Mouse (Mus musculus) activated CD4-positive, CD25-positive, alpha-beta regulatory T cell, adult 4 months (primary cell): Measurements from ENCODE around the gene Sobp. TPM values are rescaled to one million over a fixed set of nuclear protein-coding genes. Genes with fewer than 3 reads are reported as not detected.
A peak's percentile ranks its signal among the peaks of the same experiment; 100 is the strongest.

ENCODE experiments used
- ATAC-seq: one replicate; pipeline ENCODE4 v1.8.0; 2017
- polyA plus RNA-seq, 2 experiments: library from polyadenylated mRNA; unstranded; fragments of 100-300 nt; shearing (Covaris generic); gene quantifications; one replicate each; pipeline ENCODE4 v1.2.1; 2017

Gene Sobp
- not detected for polyA plus RNA-seq

GRCm38 (mm10) chr10:43174326-43175155 is at the start of gene Sobp, which contains the start of gene 9030612E09Rik:
Gene Sobp (minus strand): TSS chr10:43174530.
Gene 9030612E09Rik (plus strand): TSS chr10:43174704.
- no peak for ATAC-seq

- ATAC-seq: no peak
Observed at GRCm38 (mm10) chr10:43223391-43223790, 49.1 kb upstream of the Sobp start.

- peak; percentile 9 for ATAC-seq
Observed at GRCm38 (mm10) chr10:43221659-43222058, 47.3 kb upstream of the Sobp start.

GRCm38 (mm10) chr10:43220910-43221625 is 46.7 kb upstream of the Sobp start, which contains the start of gene Pdss2:
Gene Pdss2 (plus strand): TSS chr10:43221486.
- peak; percentile 94 for ATAC-seq

- ATAC-seq: no peak
Observed at GRCm38 (mm10) chr10:43220479-43220878, 46.1 kb upstream of the Sobp start.

GRCm38 (mm10) chr10:43217361-43217900 is 43.1 kb upstream of the Sobp start:
- ATAC-seq: no peak

- no peak for ATAC-seq
Observed at GRCm38 (mm10) chr10:43211866-43212265, 37.5 kb upstream of the Sobp start.

GRCm38 (mm10) chr10:43203865-43204264 is 29.5 kb upstream of the Sobp start:
- ATAC-seq: no peak

- no peak for ATAC-seq
Observed at GRCm38 (mm10) chr10:43200206-43200605, 25.9 kb upstream of the Sobp start.

- ATAC-seq: no peak
Observed at GRCm38 (mm10) chr10:43180313-43180912, 6.1 kb upstream of the Sobp start.

- no peak for ATAC-seq
Observed at GRCm38 (mm10) chr10:43175156-43175601, 849 bp upstream of the Sobp start.

GRCm38 (mm10) chr10:43173828-43174325 is 453 bp downstream of the Sobp start:
- no peak for ATAC-seq

- ATAC-seq: no peak
Observed at GRCm38 (mm10) chr10:43173141-43173827, 1.0 kb downstream of the Sobp start.

GRCm38 (mm10) chr10:43172554-43172953 is 1.8 kb downstream of the Sobp start:
- ATAC-seq: no peak

GRCm38 (mm10) chr10:43172066-43172465 is 2.3 kb downstream of the Sobp start:
- no peak for ATAC-seq

GRCm38 (mm10) chr10:43171106-43171505 is 3.2 kb downstream of the Sobp start:
- ATAC-seq: no peak

- ATAC-seq: no peak
Observed at GRCm38 (mm10) chr10:43168847-43169246, 5.5 kb downstream of the Sobp start.

- no peak for ATAC-seq
Observed at GRCm38 (mm10) chr10:43166817-43167216, 7.5 kb downstream of the Sobp start.

- no peak for ATAC-seq
Observed at GRCm38 (mm10) chr10:43166146-43166545, 8.2 kb downstream of the Sobp start.

GRCm38 (mm10) chr10:43164406-43164805 is 9.9 kb downstream of the Sobp start:
- no peak for ATAC-seq

GRCm38 (mm10) chr10:43162318-43162717 is 12.0 kb downstream of the Sobp start:
- no peak for ATAC-seq

GRCm38 (mm10) chr10:43159333-43159732 is 15.0 kb downstream of the Sobp start:
- no peak for ATAC-seq
